Mouse (Mus musculus): ENCODE measurements around the gene Eif4ebp2. TPM values are rescaled to one million over a fixed set of nuclear protein-coding genes. Genes with fewer than 3 reads are reported as not detected.
"Not testable (repeated sequence)": the region's sequence is repeated elsewhere in the genome, so short reads cannot be mapped to it uniquely, and the experiment has no call there.

Gene Eif4ebp2
- polyA plus RNA-seq, 2 experiments, result 42.7 to 55.4 TPM

DNA sequence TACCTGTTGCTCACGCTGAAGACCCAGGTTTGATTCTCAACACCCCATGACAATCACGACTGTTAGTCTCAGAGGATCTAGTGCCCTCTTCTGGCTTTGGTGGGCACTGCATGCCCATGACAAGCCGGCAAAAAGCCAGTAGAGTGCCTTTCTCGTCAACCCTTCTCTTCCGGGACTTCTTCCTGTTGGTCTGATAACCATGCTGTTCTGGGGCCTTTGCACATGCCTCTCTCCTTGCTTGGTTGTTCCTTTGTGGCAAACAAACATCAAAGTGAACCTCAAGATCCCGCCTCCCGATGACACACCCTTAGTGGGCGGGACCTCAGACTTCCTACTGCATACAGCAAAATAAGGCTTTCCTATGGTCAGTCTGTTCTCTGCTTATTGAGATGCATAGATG is 13.8 kb upstream of the Eif4ebp2 start:
- no peak overlapping the region for H3K4me3 ChIP-seq (replicated peaks; ENCODE audit: low read length)
- no peaks in the 10 kb centered on the region for H3K4me1 ChIP-seq (ENCODE audit: control insufficient read depth, insufficient read depth, low read length)
- H3K9me3 ChIP-seq (ENCODE audit: control insufficient read depth, low read length), result no peaks in the 10 kb centered on the region
- no peaks in the 10 kb centered on the region for H3K36me3 ChIP-seq (ENCODE audit: control insufficient read depth, insufficient read depth, low read length)
- no peak overlapping the region for H3K27ac ChIP-seq (replicated peaks; ENCODE audit: low read depth, low read length)
- TF ChIP-seq POLR2A (IDR thresholded peaks at IDR 0.05; ENCODE audit: borderline replicate concordance, extremely low read depth, insufficient read depth, insufficient read length), result no peak
- H3K4me2 ChIP-seq (replicated peaks; ENCODE audit: low read depth, low read length, severe bottlenecking), result no peak overlapping the region
- 77% methylated on average over 8 of the region's 8 CpGs for WGBS
- H3K9ac ChIP-seq (ENCODE audit: low read depth, low read length, severe bottlenecking), result no peak overlapping the region
- no peak for ATAC-seq (ENCODE audit: low FRiP score, low read depth)
- no peaks in the 10 kb centered on the region for H3K27me3 ChIP-seq (ENCODE audit: control insufficient read depth, insufficient read depth, low read length)
- no peak for DNase-seq (ENCODE audit: low spot score)

DNA sequence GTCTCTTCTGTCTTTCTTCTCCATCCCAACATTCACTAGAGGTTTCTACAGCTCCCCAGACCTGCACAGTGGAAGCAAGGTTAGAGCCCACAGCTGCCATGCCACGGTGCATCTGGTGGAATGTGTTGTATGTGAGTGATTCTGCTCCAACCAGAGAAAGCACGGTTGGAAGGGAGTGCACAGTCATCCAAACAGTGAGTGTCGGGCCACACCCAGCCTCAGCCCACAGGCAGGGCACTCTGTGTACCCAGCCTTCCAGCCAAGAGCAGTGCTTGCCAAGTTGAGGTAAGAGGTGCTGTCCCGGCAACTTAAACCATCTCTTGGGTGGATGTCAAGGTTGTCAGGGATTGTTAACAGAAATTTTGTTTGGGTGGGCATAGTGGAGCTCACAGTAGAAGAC is 12.5 kb upstream of the Eif4ebp2 start:
- Histone ChIP-seq H3K4me2 (replicated peaks; ENCODE audit: low read depth, low read length, severe bottlenecking) (no peak overlapping the region), H3K4me3 (replicated peaks; ENCODE audit: low read length) (no peak overlapping the region), H3K9ac (ENCODE audit: low read depth, low read length, severe bottlenecking) (no peak overlapping the region), H3K27ac (replicated peaks; ENCODE audit: low read depth, low read length) (no peak overlapping the region), H3K36me3 (ENCODE audit: control insufficient read depth, insufficient read depth, low read length) (no peaks in the 10 kb centered on the region), H3K27me3 (ENCODE audit: control insufficient read depth, insufficient read depth, low read length) (no peaks in the 10 kb centered on the region), H3K9me3 (ENCODE audit: control insufficient read depth, low read length) (no peaks in the 10 kb centered on the region), H3K4me1 (ENCODE audit: control insufficient read depth, insufficient read depth, low read length) (no peaks in the 10 kb centered on the region)
- DNase-seq (ENCODE audit: low spot score), result no peak
- no peak for ATAC-seq (ENCODE audit: low FRiP score, low read depth)
- TF ChIP-seq POLR2A (IDR thresholded peaks at IDR 0.05; ENCODE audit: borderline replicate concordance, extremely low read depth, insufficient read depth, insufficient read length), result no peak
- 74% methylated on average over 4 of the region's 4 CpGs for WGBS

DNA sequence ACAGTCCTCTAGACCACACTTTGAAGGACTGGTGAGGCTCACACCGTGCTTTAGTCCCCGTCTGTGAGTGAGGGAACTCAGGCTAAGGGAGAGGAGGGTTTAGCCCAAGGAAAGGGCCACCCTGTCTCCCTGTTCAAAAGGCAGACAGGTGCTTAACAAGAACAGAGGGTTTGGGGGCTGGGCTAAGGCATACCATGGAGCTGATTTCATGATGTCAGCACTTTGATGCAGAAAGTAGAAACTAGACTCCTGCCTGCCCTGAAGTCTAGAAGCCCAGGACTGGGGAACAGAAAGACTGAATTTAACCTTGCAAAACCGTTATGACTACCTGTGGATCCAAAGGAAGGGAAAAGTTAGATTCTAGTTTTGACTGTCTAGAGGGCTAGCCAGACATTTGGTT is 4.7 kb upstream of the Eif4ebp2 start:
- H3K4me1 ChIP-seq (ENCODE audit: control insufficient read depth, insufficient read depth, low read length), result no peaks in the 10 kb centered on the region
- H3K36me3 ChIP-seq (ENCODE audit: control insufficient read depth, insufficient read depth, low read length), result no peaks in the 10 kb centered on the region
- H3K4me2 ChIP-seq (replicated peaks; ENCODE audit: low read depth, low read length, severe bottlenecking), result no peak overlapping the region
- no peak for ATAC-seq (ENCODE audit: low FRiP score, low read depth)
- no peak overlapping the region for H3K9ac ChIP-seq (ENCODE audit: low read depth, low read length, severe bottlenecking)
- H3K27me3 ChIP-seq (ENCODE audit: control insufficient read depth, insufficient read depth, low read length), result no peaks in the 10 kb centered on the region
- 52% methylated on average over 3 of the region's 3 CpGs for WGBS
- no peak overlapping the region for H3K27ac ChIP-seq (replicated peaks; ENCODE audit: low read depth, low read length)
- DNase-seq (ENCODE audit: low spot score), result no peak
- no peak for TF ChIP-seq POLR2A (IDR thresholded peaks at IDR 0.05; ENCODE audit: borderline replicate concordance, extremely low read depth, insufficient read depth, insufficient read length)
- H3K4me3 ChIP-seq (replicated peaks; ENCODE audit: low read length), result no peak overlapping the region
- H3K9me3 ChIP-seq (ENCODE audit: control insufficient read depth, low read length), result no peaks in the 10 kb centered on the region

DNA sequence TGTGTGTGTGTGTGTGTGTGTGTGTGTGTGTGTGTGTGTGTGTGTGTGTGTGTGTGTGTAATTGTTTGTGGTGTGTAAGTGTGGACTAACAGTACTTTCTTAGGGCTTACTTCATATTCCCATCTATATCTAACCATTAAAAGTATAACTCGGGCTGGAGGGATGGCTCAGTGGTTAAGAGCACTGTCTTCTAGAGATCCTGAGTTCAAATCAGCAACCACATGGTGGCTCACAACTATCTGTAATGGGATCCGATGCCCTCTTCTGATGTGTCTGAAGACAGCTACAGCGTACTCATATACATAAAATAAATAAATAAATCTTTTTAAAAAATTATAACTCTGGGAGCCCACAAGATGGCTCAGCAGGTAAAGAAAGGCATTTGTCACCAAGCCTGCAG is 710 bp upstream of the Eif4ebp2 start:
- not testable (repeated sequence) for H3K27ac ChIP-seq (replicated peaks; ENCODE audit: low read depth, low read length); ATAC-seq (ENCODE audit: low FRiP score, low read depth); H3K36me3 ChIP-seq (ENCODE audit: control insufficient read depth, insufficient read depth, low read length); H3K4me2 ChIP-seq (replicated peaks; ENCODE audit: low read depth, low read length, severe bottlenecking); H3K27me3 ChIP-seq (ENCODE audit: control insufficient read depth, insufficient read depth, low read length); DNase-seq (ENCODE audit: low spot score); H3K9ac ChIP-seq (ENCODE audit: low read depth, low read length, severe bottlenecking); H3K9me3 ChIP-seq (ENCODE audit: control insufficient read depth, low read length)
- H3K4me3 ChIP-seq (replicated peaks; ENCODE audit: low read length), result 0 out of 2 replicates have a peak overlapping the region, but pooled peaks have one; percentile 99
- WGBS, result 77% methylated on average over 3 of the region's 3 CpGs
- H3K4me1 ChIP-seq (ENCODE audit: control insufficient read depth, insufficient read depth, low read length), result peaks cover 18% of the 10 kb centered on the region

DNA sequence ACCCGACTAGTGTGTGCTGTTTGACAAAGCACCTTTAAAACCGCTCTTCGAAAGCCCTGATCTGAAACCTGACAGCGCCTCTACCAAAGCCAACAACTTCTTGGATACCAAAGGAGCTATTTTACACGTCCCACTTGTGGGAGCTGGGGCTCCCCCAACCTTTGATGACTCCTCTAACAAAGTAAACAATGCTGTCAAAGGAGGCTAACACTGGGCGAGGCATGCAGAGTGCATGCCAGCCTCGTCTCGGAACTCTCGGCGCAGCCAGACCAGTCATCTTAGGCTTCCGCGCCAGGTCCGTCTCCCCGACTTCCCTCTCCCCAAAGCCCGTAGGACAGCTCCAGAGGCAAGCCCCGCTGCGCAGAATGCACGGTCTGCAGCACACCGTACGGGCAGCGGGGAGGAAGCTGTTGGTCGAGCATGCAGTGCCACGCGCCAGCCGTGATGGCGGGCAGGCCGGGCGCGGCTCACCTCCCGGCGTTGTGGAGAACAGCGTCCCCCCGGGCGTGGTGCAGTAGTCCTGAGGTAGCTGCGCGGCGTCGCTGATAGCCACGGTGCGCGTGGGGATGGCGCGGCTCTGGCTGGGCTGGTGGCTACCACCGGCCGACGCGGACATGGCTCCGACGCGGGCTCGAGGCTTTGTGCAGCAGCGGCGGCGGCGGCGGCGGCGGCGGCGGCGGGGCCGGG is 387 bp downstream of the Eif4ebp2 start:
- H3K4me3 ChIP-seq (replicated peaks; ENCODE audit: low read length), result peak overlapping the region; percentile 99
- peak overlapping the region; percentile 75 for H3K27ac ChIP-seq (replicated peaks; ENCODE audit: low read depth, low read length)
- WGBS, result under 1% methylated on average over 59 of the region's 62 CpGs
- ATAC-seq (ENCODE audit: low FRiP score, low read depth), result peak; percentile 16
- peaks cover 8% of the 10 kb centered on the region; the same call in 1 of the 2 replicates for H3K36me3 ChIP-seq (ENCODE audit: control insufficient read depth, insufficient read depth, low read length)
- TF ChIP-seq POLR2A (IDR thresholded peaks at IDR 0.05; ENCODE audit: borderline replicate concordance, extremely low read depth, insufficient read depth, insufficient read length), result no peak
- H3K4me2 ChIP-seq (replicated peaks; ENCODE audit: low read depth, low read length, severe bottlenecking), result peak overlapping the region; percentile 87
- peaks cover 18% of the 10 kb centered on the region for H3K4me1 ChIP-seq (ENCODE audit: control insufficient read depth, insufficient read depth, low read length)
- no peak for DNase-seq (ENCODE audit: low spot score)
- H3K9me3 ChIP-seq (ENCODE audit: control insufficient read depth, low read length), result no peaks in the 10 kb centered on the region
- H3K9ac ChIP-seq (ENCODE audit: low read depth, low read length, severe bottlenecking), result peak overlapping the region; percentile 87
- H3K27me3 ChIP-seq (ENCODE audit: control insufficient read depth, insufficient read depth, low read length), result no peaks in the 10 kb centered on the region
